Mouse (Mus musculus) gastrocnemius, adult 8-10 months (tissue): ENCODE data around the gene Gm20716. TPM values are rescaled to one million over a fixed set of nuclear protein-coding genes. Genes with fewer than 3 reads are reported as not detected.
A peak's percentile ranks its signal among the peaks of the same experiment; 100 is the strongest.

Experiments
- DNase-seq, 2 experiments: peaks; one replicate each; pipeline ENCODE4 v3.0.0; 2022; ENCODE audit warnings: low spot score in 2 of 2
- total RNA-seq, 4 experiments: library from RNA; stranded (reverse); gene quantifications; 2 replicates each; pipeline ENCODE4 v1.2.4; 2022

Gm20716 gene
- total RNA-seq, 4 experiments from 2014 or later, result 10.1 to 16.6 (median 14.1) TPM

DNA sequence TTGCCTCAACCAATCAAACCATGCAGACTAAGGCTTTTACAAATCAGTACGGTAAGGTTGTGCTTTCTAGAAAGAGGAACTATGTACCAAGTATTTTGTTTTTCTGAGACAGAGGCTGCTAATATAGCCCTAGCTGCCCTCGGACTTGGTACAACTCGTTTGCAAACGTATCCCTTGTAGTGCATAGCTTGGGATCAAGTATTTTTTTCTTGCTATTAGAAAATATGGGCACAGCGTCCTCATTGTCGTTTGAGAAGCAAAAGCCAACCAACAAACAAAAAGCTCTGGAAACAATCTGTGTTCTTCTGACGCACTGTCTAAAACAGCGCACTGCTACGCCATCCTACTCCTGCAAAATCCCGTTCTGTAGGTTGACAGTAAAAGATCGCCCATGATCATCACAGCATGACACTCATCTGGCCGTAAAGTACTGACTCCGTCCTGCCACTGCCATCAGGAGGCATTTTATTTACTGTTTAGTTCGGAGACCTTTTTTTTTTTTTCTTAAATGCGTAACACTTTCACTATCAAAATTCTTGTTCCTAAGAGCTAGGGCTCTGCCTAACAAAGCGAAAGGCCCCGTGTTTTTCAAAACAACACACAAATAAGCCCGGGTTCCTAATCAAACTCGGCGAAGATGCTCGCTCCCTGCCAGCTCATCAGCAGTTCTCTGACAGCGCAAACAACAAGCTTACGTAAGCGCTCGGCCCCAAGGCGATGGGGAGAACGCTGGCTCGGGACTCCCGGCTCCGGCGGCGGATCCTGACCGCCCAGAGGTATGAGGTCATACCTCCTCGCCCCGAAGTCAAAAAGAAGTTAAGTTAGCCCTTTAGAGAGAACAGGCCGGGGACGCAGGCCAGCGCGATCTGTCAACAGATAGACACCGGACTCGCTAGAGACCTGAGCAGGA is 793 bp downstream of the Gm20716 start:
- DNase-seq, result peak in 1 of 2 experiments; percentile 17

DNA sequence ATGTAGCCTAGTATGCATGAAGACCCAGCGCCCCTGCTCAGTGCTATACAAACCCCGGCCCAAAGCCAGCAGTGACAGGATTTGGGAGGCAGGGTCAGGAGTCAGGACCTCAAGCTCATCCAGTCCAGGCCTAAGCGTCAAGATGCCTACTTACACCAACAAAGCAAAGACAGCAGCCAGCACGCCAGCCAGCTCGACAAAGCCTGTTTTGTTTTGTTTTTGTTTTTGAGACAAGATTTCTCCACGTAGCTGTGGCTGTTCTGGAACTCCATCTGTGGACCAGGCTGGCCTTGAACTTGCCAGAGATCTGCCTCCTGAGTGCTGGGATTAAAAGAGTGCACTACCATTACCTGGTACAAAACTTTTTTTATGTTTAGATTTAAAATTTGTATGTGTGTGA is 6.8 kb downstream of the Gm20716 start:
- no peak for DNase-seq

DNA sequence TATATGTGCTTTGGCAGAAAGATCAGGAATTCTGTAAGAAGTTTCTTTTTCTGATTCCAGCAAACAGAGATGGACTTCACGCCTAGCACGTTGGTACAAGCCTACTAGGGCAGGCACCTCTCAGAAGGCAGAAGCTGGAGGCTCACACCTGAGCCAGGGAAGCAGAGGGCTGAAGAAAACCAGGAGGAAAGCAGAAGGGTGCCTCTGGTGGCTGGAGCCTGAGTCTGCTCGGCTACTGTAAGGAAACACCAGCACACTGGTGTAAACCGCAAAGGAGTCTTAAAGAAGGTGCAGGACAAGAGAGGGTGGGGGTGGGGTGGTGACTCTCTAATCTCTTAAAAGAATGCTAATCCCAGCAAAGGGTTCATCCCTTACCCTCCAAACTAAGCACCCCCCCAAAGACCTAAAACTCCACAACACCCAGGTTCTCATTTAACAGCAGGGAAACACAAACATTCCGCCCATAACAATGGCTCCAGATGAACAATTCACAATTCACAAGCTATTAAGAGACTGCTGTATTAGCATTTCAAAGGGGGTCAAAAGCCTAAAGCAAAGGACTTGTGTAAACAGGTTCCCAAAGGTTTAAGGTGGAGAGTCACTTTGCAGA is 16.3 kb downstream of the Gm20716 start:
- no peak for DNase-seq

DNA sequence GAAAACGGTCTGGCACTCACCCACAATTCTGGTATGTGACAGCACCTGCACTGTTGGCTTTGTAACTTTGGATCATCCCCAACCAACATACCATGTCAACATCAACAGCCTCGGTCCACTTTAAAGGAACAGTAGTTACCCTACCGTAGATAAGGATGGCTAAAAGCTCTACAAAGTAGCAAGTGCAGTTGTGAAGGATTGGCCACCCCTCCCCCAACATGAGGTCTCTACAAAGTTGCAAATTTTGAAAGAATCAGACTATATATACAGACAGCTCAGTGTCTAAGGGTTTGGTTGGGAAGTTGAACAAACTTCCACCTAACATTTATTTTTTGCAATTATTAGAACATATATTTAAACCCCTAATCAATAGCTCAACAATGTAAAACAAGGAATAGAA is 22.3 kb downstream of the Gm20716 start:
- DNase-seq, result no peak

DNA sequence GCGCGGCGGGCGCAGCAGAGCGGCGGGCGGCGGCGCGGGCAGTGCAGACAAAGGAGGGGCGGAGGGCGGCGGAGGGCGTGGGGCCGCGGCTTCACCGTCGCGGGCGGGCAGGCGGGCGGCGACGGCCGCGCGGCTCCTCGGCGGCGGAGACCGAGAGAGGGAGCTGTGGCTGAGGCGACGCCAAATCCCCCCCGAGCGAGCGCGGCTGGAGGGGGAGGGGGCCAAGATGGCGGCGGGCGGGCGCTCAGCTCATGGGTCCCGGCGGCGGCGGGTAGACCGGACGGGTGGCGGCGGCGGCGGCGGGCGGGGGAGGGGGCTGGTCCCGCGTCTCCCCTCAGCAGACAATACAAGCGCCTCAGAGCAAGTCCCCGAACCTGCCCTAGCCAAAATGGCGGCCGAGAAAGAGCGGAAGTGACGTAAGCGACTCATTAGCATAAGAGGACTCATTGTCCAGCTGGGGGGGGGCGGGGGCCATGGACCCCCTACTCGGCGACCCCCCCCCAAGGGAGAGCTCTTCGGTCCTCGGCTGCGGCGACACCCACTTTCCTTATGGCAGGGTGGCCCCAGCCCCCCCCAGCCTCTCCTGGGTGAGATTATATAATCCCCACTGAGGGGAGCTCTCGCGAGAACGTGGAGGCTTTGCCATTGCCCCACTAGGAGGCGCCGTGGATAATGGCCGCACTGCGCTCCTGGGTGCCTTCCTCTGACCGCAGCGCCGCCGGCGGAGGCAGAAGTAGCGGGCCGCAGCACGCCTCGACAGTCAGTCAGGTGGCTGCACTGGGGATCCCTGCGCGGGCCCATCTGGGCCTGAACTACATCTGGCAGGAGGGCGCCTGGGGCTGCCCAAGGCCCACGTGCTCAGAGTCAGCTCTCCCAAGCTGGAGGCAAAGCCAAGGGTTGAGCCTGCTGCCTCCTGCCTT is 23.2 kb downstream of the Gm20716 start, which contains the start of gene Adnp:
Gene Adnp (minus strand): TSS at position 388 of the 920 bp plus-strand sequence.
- DNase-seq, result peak; percentile 90 to 91

DNA sequence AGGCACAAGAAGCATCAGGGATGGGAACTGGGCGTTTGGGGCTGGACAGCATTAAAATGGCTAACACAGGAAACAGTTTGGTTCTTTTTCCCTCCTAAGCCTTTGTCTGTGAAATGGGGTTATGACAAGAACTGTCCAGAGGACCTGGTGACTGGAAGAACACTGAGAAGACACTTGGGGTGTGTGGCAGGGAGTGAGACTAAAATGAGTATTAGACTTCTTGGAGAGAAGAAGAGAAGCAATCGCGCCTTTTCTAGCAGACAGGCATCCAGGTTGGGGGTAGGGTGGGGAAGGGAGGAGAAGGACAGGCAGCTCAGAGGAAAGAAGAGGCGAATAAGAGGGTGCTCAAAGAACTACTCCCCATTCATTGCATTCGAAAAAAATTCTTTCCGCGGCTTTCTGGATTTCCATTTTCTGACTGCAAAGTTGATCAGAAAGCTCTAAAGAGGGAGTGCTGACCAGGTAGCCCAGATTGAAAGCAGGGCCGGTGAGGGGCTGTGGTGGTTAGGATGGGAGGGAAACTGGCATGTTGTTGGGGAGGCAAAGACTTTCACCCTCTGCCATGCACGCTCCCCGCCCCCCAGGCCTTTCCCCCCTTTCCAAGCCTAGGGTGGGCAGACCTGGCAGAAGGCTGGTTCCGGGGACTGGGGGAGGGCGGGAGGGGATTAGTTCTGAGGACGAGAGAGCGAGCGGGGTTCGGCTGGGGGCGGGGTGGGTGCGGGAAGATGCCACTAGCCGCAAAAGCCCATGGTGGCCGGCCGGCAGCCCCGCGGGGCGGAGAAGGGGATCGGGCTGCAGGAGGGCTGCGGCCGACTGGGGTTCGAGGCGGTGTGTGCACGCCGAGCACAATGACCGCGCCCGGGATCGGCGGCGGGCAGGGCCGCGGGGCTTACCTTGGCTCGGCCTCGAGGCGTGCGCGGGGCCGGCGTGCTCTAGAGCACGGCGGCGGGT is 24.2 kb downstream of the Gm20716 start:
- DNase-seq, result no peak

DNA sequence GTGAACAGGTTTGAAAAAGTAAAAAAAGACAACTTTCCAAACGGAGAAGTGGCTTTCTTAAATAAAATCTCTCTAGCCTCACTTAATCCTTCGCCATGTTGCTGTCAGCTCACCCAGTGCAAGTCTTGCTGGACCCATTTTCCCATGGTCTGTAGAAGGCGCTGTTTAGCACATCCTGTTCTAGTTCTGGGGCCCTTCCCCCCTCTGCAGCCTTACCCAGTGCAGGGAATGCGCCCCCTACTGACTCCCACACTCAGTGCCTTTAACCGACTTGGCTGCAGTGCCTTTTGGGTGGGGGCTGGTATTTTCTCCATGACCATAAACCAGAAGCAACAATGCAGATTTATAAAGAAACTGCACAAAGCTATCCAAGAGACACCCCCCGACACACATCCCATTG is 24.9 kb downstream of the Gm20716 start:
- peak; percentile 63 to 66 for DNase-seq

DNA sequence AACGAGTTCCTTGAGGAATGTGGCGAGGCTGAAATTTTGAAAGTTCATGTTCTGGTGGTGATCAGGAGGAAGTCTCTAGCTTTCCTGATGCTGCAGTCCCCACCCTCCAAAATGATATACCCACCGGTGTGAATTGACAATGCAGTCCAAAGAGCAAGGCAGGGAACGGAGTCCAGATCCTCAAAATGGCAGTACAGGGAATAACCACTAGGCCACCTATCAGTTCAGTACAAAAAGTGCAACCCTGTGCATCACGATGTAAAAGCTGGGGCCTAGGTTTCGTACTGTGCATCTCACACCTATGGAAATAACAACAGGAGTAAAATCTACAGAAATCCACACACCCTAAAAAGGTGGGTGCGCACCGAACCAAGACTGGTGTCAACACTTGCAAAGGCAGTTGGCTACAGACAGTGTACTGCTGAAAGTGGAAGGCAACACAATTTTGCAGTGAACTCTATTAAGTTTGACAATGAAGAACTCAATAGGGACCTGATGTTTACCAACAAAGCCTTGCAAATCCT is 25.6 kb downstream of the Gm20716 start:
- DNase-seq, result no peak

DNA sequence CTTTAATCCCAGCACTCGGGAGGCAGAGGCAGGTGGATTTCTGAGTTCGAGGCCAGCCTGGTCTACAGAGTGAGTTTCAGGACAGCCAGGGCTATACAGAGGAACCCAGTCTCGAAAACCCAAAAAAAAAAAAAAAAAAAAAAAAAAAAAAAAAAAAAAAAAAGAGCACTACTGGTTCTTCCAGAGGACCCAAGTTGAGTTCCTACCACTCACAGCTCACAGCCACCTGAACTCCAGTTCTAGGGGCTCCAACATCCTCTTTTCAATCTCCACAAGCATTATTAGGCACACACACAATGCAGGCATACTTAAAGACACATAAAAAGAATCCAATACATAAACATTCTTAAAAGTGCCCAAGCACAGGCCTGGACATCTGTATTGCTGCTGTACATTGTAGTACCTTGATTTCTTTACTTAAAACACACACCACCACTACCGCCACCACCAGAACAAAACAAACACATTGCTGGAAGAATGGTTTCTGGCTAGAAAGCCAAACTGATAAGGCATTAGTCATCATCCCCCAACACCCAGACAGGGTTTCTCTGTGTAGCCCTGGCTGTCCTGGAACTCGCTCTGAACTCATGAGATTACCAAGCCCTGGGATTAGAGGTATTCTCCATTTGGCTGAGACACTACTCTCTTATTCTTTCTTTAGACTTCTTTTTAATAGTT is 30.0 kb downstream of the Gm20716 start:
- no peak for DNase-seq

DNA sequence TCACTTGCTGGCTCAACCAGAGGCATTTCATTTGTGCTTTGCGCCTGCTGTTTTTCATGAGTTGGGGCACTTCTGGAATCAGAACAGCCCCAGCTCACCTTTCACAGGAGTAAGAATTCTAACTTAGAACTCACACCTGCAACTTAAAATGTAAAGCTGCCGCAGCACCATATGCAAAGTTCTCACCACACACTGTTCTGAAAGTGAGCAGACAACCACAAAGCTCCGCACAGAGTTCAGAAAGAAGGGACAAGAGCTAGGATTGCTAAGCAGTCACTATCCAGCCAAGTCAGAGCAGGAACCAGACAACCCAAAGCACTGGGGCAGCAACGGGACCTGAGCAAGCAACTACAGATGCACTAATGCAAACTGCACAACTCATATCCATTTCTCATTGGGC is 30.7 kb downstream of the Gm20716 start:
- no peak for DNase-seq

DNA sequence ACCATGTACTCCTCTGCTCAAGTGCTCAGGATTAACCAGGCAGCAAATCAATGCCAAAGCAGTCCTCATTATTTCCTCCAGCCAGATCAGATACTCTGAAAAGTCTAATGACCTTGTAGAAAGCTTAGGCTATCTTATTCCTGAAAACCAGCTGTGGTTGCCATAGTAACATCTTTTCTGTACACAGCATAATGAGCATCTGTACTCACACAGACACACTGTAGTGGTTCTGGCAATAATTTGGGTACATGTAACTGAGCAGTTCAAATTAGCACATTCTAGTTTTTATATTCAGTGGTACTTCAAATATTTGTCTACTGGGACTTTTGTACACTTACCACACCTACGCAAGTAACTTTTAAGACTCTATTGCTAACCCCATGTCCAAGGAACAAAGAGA is 31.7 kb downstream of the Gm20716 start:
- no peak for DNase-seq

DNA sequence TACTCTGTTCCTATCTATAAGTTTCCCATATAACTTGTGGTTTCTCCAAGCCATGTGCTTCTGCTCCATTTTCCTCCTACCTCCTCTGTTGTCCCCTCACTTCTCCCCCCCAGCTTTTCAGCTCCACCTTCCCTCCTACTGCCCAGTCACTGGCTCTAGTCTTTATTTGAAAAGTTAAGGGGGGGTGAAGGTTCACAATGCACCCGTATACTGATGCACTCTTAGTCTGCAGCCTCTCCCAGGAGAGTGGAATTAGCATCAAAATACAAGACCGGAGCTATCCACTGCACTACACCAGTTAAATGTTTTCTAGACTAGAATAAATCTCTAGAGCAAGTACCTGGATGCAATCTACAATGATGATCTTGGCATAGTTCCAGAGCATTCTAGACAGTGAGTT is 34.4 kb downstream of the Gm20716 start:
- DNase-seq, result no peak

DNA sequence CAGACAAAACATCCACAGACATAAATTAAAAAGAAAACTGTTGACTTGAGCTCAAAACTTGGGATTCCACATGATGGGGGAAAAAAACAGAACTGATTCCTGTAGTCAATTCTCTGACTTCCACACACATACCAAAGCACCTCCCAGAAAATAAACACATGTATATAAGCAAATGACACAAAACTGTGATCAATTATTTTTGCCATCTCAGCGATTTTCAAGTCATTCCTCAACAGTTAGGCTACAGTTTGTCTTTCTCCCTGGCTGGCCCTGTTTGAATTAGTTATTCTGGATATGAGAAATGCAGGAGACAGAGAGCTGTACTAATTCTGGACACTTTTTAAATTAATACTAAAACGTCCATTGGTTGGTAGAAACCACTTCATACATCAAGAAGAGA is 36.5 kb downstream of the Gm20716 start:
- DNase-seq, result no peak

DNA sequence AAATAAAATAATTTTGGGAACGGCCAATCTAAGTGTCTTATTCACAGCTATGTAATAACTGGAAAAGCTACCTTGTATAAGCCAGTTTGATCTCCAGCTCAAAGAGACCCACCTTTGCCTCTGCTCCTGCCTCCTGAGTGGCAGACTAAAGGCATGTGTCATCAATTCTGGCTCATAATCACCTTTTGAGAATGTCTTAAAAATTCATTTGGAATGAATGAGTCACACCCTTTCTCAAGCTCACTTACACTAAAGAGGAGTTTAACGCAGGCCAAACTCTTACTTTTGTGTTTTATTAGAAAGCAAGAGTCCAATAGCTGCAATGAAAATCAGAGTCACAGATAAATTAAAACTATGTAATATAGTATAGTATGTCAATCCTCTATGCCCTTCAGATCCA is 38.3 kb downstream of the Gm20716 start:
- no peak for DNase-seq

DNA sequence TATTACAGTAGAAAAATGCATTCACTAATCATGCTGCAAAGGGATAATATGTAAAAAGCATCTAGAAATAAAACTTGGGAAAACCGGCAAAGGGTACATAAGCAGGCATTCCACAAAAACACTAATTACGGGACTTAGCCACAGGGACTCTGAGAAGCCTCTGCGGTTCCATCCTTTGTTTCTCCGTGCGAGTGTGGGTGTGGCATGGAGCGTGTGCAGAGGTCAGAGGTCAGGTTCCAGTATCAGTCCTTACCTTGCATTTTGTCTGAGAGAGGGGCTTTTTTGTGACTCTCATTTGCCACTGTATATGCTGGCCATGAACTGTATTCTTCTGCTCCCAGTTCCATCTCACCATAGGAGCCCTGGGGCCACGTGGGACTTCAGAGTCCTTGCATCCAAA is 54.2 kb downstream of the Gm20716 start:
- no peak for DNase-seq

DNA sequence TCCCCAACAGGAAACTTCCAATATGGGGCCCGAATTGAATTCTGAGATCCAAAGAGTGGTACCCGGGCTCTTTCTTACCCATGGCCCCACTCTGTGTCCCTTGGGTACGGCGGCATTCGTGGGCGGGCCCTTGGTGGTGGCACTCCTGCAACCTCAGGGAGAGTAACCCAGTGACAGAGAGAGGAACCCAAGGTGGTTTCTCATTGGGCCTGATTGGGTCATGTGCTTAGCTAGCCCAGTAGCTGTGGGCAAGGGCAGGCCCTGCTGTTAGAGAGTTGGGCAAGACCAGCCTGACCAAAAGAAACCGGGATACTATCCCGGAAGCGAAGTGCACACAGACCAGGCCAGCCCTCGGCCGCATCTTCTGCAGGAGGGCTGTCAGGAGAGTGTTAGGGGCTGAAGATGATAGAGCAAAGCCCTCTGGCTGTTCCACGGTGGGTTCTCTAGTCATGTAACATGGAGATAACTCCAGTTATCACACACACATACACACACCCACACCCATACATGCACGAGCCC is 59.9 kb downstream of the Gm20716 start:
- peak; percentile 36 to 49 for DNase-seq

DNA sequence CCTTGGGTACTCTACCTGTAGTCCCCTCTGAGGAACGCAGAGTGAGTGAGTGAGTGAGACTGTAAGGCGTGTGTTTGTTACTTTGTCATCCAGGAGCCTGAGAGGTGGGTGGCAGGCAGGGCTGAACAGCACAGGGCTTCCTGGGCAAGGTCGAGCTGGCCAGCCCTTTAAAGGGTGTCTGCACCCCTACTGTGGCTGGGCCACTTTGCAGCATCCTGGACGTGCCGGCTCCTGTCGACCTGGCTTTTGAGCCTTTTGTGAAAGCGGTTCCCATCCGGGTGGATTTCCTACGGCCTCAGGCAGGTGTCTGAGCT is 60.4 kb downstream of the Gm20716 start:
- DNase-seq, result no peak

DNA sequence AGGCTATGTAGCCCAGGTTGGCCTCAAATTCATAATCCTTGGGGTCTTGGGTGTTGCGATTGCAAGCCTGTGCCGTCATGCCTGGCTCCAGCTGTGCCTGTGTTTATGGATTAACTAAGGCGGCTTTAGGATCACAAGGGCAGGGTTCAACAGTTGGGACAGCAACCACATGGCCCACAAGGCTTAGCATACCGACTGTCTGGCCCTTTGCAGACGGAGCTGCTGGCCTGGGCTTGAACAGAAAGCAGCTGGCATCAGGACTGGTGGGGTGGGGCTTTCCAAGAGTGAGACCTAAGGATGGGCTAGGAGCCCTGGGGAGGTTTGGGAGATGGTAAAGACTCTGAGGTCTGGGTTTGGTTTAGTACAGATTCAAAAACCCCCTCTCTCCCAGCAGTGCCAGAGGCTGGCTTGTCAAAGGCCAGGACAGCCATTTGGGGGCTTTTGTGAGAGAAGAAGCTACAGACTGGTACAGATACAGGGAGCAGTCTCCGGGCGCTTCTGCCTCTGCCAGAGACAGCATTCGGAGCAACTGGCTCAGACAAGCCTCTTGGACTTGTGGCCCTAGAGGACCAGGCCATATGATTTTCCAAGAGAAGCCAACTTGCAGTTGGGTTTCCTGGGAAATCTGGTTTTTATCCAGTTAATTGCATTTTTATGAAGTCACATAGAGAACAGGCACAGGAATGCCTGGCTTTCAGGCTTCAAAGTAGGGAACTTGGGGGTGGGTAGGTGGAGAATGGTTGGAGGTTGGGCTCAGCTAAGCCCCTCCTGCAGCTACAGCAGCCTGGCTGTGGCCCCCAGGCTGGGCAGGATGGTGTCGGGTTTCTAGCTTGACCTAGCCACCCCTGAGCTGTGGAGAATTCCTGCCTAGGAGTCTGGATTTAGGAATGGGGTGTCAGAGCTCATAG is 61.0 kb downstream of the Gm20716 start:
- no peak for DNase-seq

DNA sequence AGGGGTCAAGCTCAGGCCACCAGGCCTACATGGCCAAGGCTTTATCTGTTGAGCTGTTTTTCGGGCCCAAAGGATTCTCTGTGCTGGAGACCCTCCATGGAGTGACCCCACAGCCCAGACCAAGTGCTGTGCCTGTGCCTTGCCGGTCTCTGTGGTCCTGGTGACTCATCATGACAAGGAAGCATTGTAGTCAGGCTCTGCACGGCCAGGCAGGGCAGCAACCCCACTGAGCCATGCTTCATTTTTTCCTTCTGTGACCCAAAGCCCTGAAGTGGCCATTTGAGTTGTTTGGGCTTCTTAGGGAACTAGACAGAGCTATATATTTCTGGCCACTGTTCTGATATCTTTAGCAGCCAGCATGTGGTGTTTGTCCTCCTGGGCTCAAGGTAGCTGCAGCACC is 62.4 kb downstream of the Gm20716 start:
- DNase-seq, result no peak
